Mouse (Mus musculus): ENCODE results near the gene Chst11. TPM values are rescaled to one million over a fixed set of nuclear protein-coding genes. Genes with fewer than 3 reads are reported as not detected.

Gene Chst11
- polyA plus RNA-seq, 1 experiment from 2014 or later, result 0.98 TPM

- Histone ChIP-seq H3K4me2 (replicated peaks; ENCODE audit: low read depth, low read length) (no peak overlapping the region), H3K4me3 (ENCODE audit: low read depth, low read length) (no peak overlapping the region), H3K27me3 (replicated peaks; ENCODE audit: insufficient read depth, low read length) (no peaks in the 10 kb centered on the region), H3K27ac (ENCODE audit: low read length) (no peak overlapping the region), H3K9me3 (ENCODE audit: low read length) (no peaks in the 10 kb centered on the region), H3K36me3 (ENCODE audit: insufficient read depth, low read length) (no peaks in the 10 kb centered on the region), H3K9ac (replicated peaks; ENCODE audit: low read depth) (no peak overlapping the region), H3K4me1 (ENCODE audit: insufficient read depth, low read depth, low read length) (0 out of 2 replicates have a peak, but pooled peaks cover 4% of the 10 kb centered on the region)
- ATAC-seq (no peak), DNase-seq (ENCODE audit: low spot score) (no peak)
- no peak for TF ChIP-seq EP300 (IDR thresholded peaks at IDR 0.05)
- TF ChIP-seq CTCF (IDR thresholded peaks at IDR 0.05), result no peak
- 85% methylated on average over 8 of the region's 8 CpGs for WGBS
Measured at GRCm38 (mm10) chr10:83006258-83006657, 21.0 kb downstream of the Chst11 start.

GRCm38 (mm10) chr10:83013984-83014383 lies 28.7 kb downstream of the Chst11 start:
- WGBS, result 52% methylated on average over 4 of the region's 4 CpGs
- H3K27ac ChIP-seq (ENCODE audit: low read length), result no peak overlapping the region
- no peaks in the 10 kb centered on the region for H3K27me3 ChIP-seq (replicated peaks; ENCODE audit: insufficient read depth, low read length)
- H3K4me1 ChIP-seq (ENCODE audit: insufficient read depth, low read depth, low read length), result no peaks in the 10 kb centered on the region
- H3K4me2 ChIP-seq (replicated peaks; ENCODE audit: low read depth, low read length), result no peak overlapping the region
- H3K36me3 ChIP-seq (ENCODE audit: insufficient read depth, low read length), result no peaks in the 10 kb centered on the region
- TF ChIP-seq EP300 (IDR thresholded peaks at IDR 0.05), result no peak
- no peak overlapping the region for H3K9ac ChIP-seq (replicated peaks; ENCODE audit: low read depth)
- DNase-seq (ENCODE audit: low spot score) (no peak), ATAC-seq (no peak)
- H3K4me3 ChIP-seq (ENCODE audit: low read depth, low read length), result no peak overlapping the region
- no peaks in the 10 kb centered on the region for H3K9me3 ChIP-seq (ENCODE audit: low read length)

GRCm38 (mm10) chr10:83015919-83016318 lies 30.6 kb downstream of the Chst11 start:
- TF ChIP-seq EP300 (IDR thresholded peaks at IDR 0.05) (no peak), CTCF (IDR thresholded peaks at IDR 0.05) (no peak)
- H3K4me1 ChIP-seq (ENCODE audit: insufficient read depth, low read depth, low read length), result no peaks in the 10 kb centered on the region
- H3K9ac ChIP-seq (replicated peaks; ENCODE audit: low read depth), result no peak overlapping the region
- H3K4me2 ChIP-seq (replicated peaks; ENCODE audit: low read depth, low read length), result no peak overlapping the region
- DNase-seq (ENCODE audit: low spot score) (no peak), ATAC-seq (no peak)
- H3K36me3 ChIP-seq (ENCODE audit: insufficient read depth, low read length), result no peaks in the 10 kb centered on the region
- no peak overlapping the region for H3K27ac ChIP-seq (ENCODE audit: low read length)
- 83% methylated on average over 3 of the region's 3 CpGs for WGBS
- no peak overlapping the region for H3K4me3 ChIP-seq (ENCODE audit: low read depth, low read length)
- no peaks in the 10 kb centered on the region for H3K27me3 ChIP-seq (replicated peaks; ENCODE audit: insufficient read depth, low read length)
- H3K9me3 ChIP-seq (ENCODE audit: low read length), result no peaks in the 10 kb centered on the region

- no peak for TF ChIP-seq CTCF (IDR thresholded peaks at IDR 0.05)
- TF ChIP-seq EP300 (IDR thresholded peaks at IDR 0.05), result no peak
- DNase-seq (ENCODE audit: low spot score), result no peak
- H3K4me2 ChIP-seq (replicated peaks; ENCODE audit: low read depth, low read length), result no peak overlapping the region
Measured at GRCm38 (mm10) chr10:83016779-83017178, 31.5 kb downstream of the Chst11 start.

GRCm38 (mm10) chr10:83017760-83018498 lies 32.6 kb downstream of the Chst11 start:
- no peak overlapping the region for H3K27ac ChIP-seq (ENCODE audit: low read length)
- no peaks in the 10 kb centered on the region for H3K9me3 ChIP-seq (ENCODE audit: low read length)
- no peaks in the 10 kb centered on the region for H3K36me3 ChIP-seq (ENCODE audit: insufficient read depth, low read length)
- no peak for DNase-seq (ENCODE audit: low spot score)
- H3K4me2 ChIP-seq (replicated peaks; ENCODE audit: low read depth, low read length), result no peak overlapping the region
- H3K4me1 ChIP-seq (ENCODE audit: insufficient read depth, low read depth, low read length), result no peaks in the 10 kb centered on the region
- TF ChIP-seq EP300 (IDR thresholded peaks at IDR 0.05) (no peak), CTCF (IDR thresholded peaks at IDR 0.05) (no peak)
- no peak overlapping the region for H3K9ac ChIP-seq (replicated peaks; ENCODE audit: low read depth)
- H3K4me3 ChIP-seq (ENCODE audit: low read depth, low read length), result no peak overlapping the region
- ATAC-seq, result no peak
- no peaks in the 10 kb centered on the region for H3K27me3 ChIP-seq (replicated peaks; ENCODE audit: insufficient read depth, low read length)
- WGBS, result 59% methylated on average over 21 of the region's 21 CpGs

More at GRCm38 (mm10) chr10:83016779-83017178, 31.5 kb downstream of the Chst11 start:
- WGBS, result 64% methylated on average over 13 of the region's 13 CpGs
- no peak overlapping the region for H3K27ac ChIP-seq (ENCODE audit: low read length)
- H3K4me1 ChIP-seq (ENCODE audit: insufficient read depth, low read depth, low read length), result no peaks in the 10 kb centered on the region
- H3K27me3 ChIP-seq (replicated peaks; ENCODE audit: insufficient read depth, low read length), result no peaks in the 10 kb centered on the region
- no peaks in the 10 kb centered on the region for H3K36me3 ChIP-seq (ENCODE audit: insufficient read depth, low read length)
- no peak for ATAC-seq
- H3K4me3 ChIP-seq (ENCODE audit: low read depth, low read length), result no peak overlapping the region
- H3K9ac ChIP-seq (replicated peaks; ENCODE audit: low read depth), result no peak overlapping the region
- no peaks in the 10 kb centered on the region for H3K9me3 ChIP-seq (ENCODE audit: low read length)

DNA sequence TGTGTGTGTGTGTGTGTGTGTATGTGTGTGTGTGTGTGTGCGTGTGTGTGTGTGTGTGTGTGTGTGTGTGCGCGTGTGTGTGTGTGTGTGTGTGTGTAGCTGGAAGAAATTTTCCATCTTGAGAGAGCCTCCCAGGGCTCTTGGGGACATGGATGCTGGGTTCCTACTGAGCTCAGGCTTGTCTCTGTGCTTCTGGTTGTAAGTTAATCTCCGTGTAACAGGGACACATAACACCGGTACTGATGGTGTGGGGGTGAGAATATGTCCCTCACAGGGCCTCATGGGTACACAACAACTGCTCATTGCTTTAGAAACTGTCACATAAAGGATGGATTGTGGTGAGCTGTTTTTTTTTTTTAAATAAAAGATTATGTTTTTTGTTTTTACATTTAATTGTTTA lies 33.2 kb downstream of the Chst11 start:
- TF ChIP-seq CTCF (IDR thresholded peaks at IDR 0.05) (no peak), EP300 (IDR thresholded peaks at IDR 0.05) (no peak)
- DNase-seq (ENCODE audit: low spot score) (no peak), ATAC-seq (no peak)
- Histone ChIP-seq H3K4me2 (replicated peaks; ENCODE audit: low read depth, low read length) (no peak overlapping the region), H3K4me3 (ENCODE audit: low read depth, low read length) (no peak overlapping the region), H3K4me1 (ENCODE audit: insufficient read depth, low read depth, low read length) (no peaks in the 10 kb centered on the region), H3K27me3 (replicated peaks; ENCODE audit: insufficient read depth, low read length) (no peaks in the 10 kb centered on the region), H3K9me3 (ENCODE audit: low read length) (no peaks in the 10 kb centered on the region), H3K36me3 (ENCODE audit: insufficient read depth, low read length) (no peaks in the 10 kb centered on the region), H3K27ac (ENCODE audit: low read length) (no peak overlapping the region), H3K9ac (replicated peaks; ENCODE audit: low read depth) (no peak overlapping the region)
- WGBS, result 48% methylated on average over 5 of the region's 5 CpGs

Data from lung, postnatal 0 days (tissue).